Mouse (Mus musculus) heart, adult 2 months (tissue): ENCODE data around the gene Serpina16. TPM values are rescaled to one million over a fixed set of nuclear protein-coding genes. Genes with fewer than 3 reads are reported as not detected.

ENCODE experiments used
- DNase-seq, 2 experiments: peaks; one replicate each; pipeline ENCODE4 v3.0.0; 2021
- H3K27ac ChIP-seq: fragments of 200-600 bp; 2 replicates; pipeline ENCODE4 v1.8.1; 2022
- H3K27me3 ChIP-seq: fragments of 200-500 bp; 2 replicates; pipeline ENCODE4 v1.6.1; 2012; ENCODE audit warnings: mild to moderate bottlenecking, low read length, inconsistent platforms, mixed read lengths; ENCODE audit not compliant: control insufficient read depth, insufficient read depth
- H3K36me3 ChIP-seq: fragments of 200-500 bp; 2 replicates; pipeline ENCODE4 v1.6.1; 2012; ENCODE audit warnings: low read length, inconsistent platforms; ENCODE audit not compliant: control insufficient read depth, insufficient read depth
- H3K4me1 ChIP-seq: fragments of 200-500 bp; 2 replicates; pipeline ENCODE4 v1.6.1; 2011; ENCODE audit warnings: low read length; ENCODE audit not compliant: control insufficient read depth, insufficient read depth
- H3K4me3 ChIP-seq: fragments of 200-600 bp; 2 replicates; pipeline ENCODE4 v1.8.1; 2022
- H3K79me2 ChIP-seq: fragments of 200-500 bp; replicated peaks from 2 replicates; pipeline ENCODE4 v1.6.1; 2012; ENCODE audit warnings: mild to moderate bottlenecking, inconsistent platforms, low read length, moderate library complexity, mixed read lengths; ENCODE audit not compliant: control insufficient read depth, insufficient read depth
- H3K9ac ChIP-seq: fragments of 200-500 bp; 2 replicates; pipeline ENCODE4 v1.6.1; 2012; ENCODE audit warnings: low read depth, mild to moderate bottlenecking, control low read depth, inconsistent platforms, low read length, mixed read lengths
- CTCF ChIP-seq: fragments of 200-600 bp; IDR thresholded peaks from 2 replicates; pipeline ENCODE4 v1.8.1; 2022; ENCODE audit warnings: antibody characterized with exemption, mild to moderate bottlenecking, moderate library complexity
- EP300 ChIP-seq: fragments of 200-500 bp; IDR thresholded peaks from 2 replicates; pipeline ENCODE4 v1.6.1; 2011; ENCODE audit warnings: low read depth, low read length, control low read depth; ENCODE audit not compliant: insufficient read depth
- POLR2A ChIP-seq: fragments of 200-500 bp; IDR thresholded peaks from 2 replicates; pipeline ENCODE4 v1.6.1; 2011; ENCODE audit warnings: mild to moderate bottlenecking, low read depth, low read length, control low read depth; ENCODE audit not compliant: insufficient read depth
- WGBS: fragments of 180-500 bp; shearing (Covaris S2); methylation state at CpG from one replicate; pipeline ENCODE4 v1.1.7; 2018; 5-methylcytosine and 5-hydroxymethylcytosine counted together
- intact Hi-C: fragments of 180-260 bp; cut with DNase I; formaldehyde crosslinking; loops from one replicate; pipeline ENCODE4 v1.15.1; 2025
- polyA plus RNA-seq: library from polyadenylated mRNA; depleted of rRNA; stranded (reverse); fragments of >200 nt; gene quantifications from 2 replicates; pipeline ENCODE4 v1.2.3, GENCODE M21; 2012
- total RNA-seq, 2 experiments: library from RNA; stranded (reverse); gene quantifications; 2 replicates each; pipeline ENCODE4 v1.2.3; 2021

Serpina16 gene
- total and polyA plus RNA-seq, 3 experiments, result not detected

DNA sequence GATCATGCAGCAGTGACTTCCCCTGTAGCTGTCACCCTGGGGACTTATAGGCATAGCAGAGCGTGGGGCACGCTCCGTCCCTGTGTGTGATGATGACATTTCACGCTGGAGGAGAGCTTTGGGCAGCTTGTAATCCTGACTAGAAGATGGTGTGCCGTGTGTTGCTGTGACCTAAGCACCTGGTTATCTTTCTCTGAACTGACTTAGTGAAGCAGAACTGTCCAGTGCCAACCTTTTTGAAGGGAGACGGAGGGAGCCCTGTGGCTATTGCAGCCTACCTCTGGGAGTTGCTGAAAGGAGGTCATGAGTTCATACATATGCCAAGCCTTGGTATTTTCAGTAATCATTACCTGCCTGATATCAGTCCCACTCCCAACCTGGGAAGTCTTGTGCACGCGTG lies 19.5 kb upstream of the Serpina16 start, which contains the start of gene Serpina1f:
Serpina1f (minus strand) TSS at position 101 of the 400 bp plus-strand sequence.
- TF ChIP-seq POLR2A, result no peak
- no peak for DNase-seq
- no peak within 1 kb of the TSS for H3K27ac ChIP-seq
- H3K9ac ChIP-seq, result no peak within 1 kb of the TSS
- 80% methylated on average over 8 of the region's 8 CpGs for WGBS
- intact Hi-C loops, result no loop called here
- no peaks in the 10 kb centered on the region for H3K36me3 ChIP-seq
- H3K27me3 ChIP-seq, result no peaks in the 10 kb centered on the region
- no peak within 1 kb of the TSS for H3K4me3 ChIP-seq
- H3K79me2 ChIP-seq, result no peaks in the 10 kb centered on the region
- no peaks in the 10 kb centered on the region for H3K4me1 ChIP-seq

- TF ChIP-seq CTCF (no peak), EP300 (no peak), POLR2A (no peak)
- 26% methylated on average over 3 of the region's 3 CpGs for WGBS
- no peak for DNase-seq
- H3K79me2 ChIP-seq, result no peaks in the 10 kb centered on the region
- H3K27ac ChIP-seq, result no peak overlapping the region
- no peak overlapping the region for H3K9ac ChIP-seq
- intact Hi-C loops, result no loop called here
- no peaks in the 10 kb centered on the region for H3K27me3 ChIP-seq
- no peaks in the 10 kb centered on the region for H3K4me1 ChIP-seq
- no peak overlapping the region for H3K4me3 ChIP-seq
- no peaks in the 10 kb centered on the region for H3K36me3 ChIP-seq
These were observed 12.4 kb upstream of the Serpina16 start for GRCm38 (mm10) chr12:103688221-103688814.

DNA sequence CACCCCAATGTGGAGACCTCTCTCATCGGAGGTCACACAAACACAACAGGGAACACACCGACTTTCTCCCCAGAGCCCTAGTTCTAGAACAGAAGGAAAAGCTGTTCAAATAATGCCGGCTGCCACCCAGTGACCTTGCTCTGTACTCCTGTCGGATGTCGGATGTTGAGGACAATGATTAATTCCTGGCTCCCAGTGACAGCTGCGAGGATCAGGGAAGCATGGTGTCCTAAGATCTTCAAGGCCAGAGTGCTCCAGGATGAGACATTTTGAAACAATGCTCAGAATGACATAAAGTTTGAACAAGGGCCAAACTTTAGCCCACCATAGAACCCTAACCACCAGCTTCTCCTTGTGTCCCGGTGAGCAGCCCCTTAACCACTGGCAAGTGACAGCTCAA lies 11.1 kb upstream of the Serpina16 start:
- no peak for DNase-seq
- H3K36me3 ChIP-seq, result no peaks in the 10 kb centered on the region
- H3K27ac ChIP-seq, result no peak overlapping the region
- TF ChIP-seq POLR2A (no peak), CTCF (no peak), EP300 (no peak)
- H3K4me3 ChIP-seq, result no peak overlapping the region
- no peaks in the 10 kb centered on the region for H3K79me2 ChIP-seq
- no peaks in the 10 kb centered on the region for H3K27me3 ChIP-seq
- no peaks in the 10 kb centered on the region for H3K4me1 ChIP-seq
- intact Hi-C loops, result no loop called here
- 54% methylated on average over 7 of the region's 7 CpGs for WGBS
- H3K9ac ChIP-seq, result no peak overlapping the region

DNA sequence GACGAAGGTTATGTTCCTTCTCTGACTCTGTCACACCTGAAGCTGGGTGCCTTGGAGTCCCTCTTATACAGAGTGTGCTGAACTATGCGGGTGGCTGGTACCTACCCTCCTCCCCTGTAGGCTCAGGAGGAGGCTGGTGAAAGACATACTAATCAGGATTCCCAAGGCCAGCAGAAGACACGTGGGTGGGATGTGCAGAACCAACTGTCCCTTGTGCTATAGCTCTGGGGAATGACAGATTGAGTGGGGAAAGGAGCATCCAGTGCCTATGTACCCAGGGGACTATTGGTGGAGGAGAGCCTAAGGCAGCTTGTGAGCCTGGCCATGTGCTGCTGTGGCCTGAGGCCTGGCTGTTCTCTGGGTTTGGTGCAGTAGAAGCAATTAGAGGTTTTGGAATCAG lies 10.1 kb upstream of the Serpina16 start:
- 70% methylated on average over 3 of the region's 3 CpGs for WGBS
- no peak overlapping the region for H3K4me3 ChIP-seq
- TF ChIP-seq POLR2A (no peak), EP300 (no peak), CTCF (no peak)
- no peak for DNase-seq
- H3K27ac ChIP-seq, result no peak overlapping the region
- H3K9ac ChIP-seq, result no peak overlapping the region
- no peaks in the 10 kb centered on the region for H3K79me2 ChIP-seq
- no peaks in the 10 kb centered on the region for H3K27me3 ChIP-seq
- H3K36me3 ChIP-seq, result no peaks in the 10 kb centered on the region
- intact Hi-C loops, result no loop called here
- no peaks in the 10 kb centered on the region for H3K4me1 ChIP-seq

- H3K79me2 ChIP-seq, result no peaks in the 10 kb centered on the region
- no peak overlapping the region for H3K4me3 ChIP-seq
- TF ChIP-seq EP300 (no peak), CTCF (no peak), POLR2A (no peak)
- no peak overlapping the region for H3K27ac ChIP-seq
- H3K9ac ChIP-seq, result no peak overlapping the region
- no peaks in the 10 kb centered on the region for H3K4me1 ChIP-seq
- WGBS, result 53% methylated on average over 3 of the region's 3 CpGs
- no peaks in the 10 kb centered on the region for H3K36me3 ChIP-seq
- DNase-seq, result no peak
- intact Hi-C loops, result no loop called here
- H3K27me3 ChIP-seq, result no peaks in the 10 kb centered on the region
These were observed 9.4 kb upstream of the Serpina16 start for GRCm38 (mm10) chr12:103685386-103685785.

GRCm38 (mm10) chr12:103683775-103684174 lies 7.8 kb upstream of the Serpina16 start:
- Histone ChIP-seq H3K36me3 (no peaks in the 10 kb centered on the region), H3K27me3 (no peaks in the 10 kb centered on the region), H3K79me2 (no peaks in the 10 kb centered on the region), H3K9ac (no peak overlapping the region), H3K27ac (no peak overlapping the region), H3K4me1 (no peaks in the 10 kb centered on the region), H3K4me3 (no peak overlapping the region)
- TF ChIP-seq EP300 (no peak), POLR2A (no peak)
- DNase-seq, result no peak
- 42% methylated on average over 4 of the region's 4 CpGs for WGBS
- intact Hi-C loops, result no loop called here

- Histone ChIP-seq H3K9ac (no peak overlapping the region), H3K79me2 (no peaks in the 10 kb centered on the region), H3K27me3 (no peaks in the 10 kb centered on the region), H3K27ac (no peak overlapping the region), H3K4me1 (no peaks in the 10 kb centered on the region), H3K36me3 (no peaks in the 10 kb centered on the region), H3K4me3 (no peak overlapping the region)
- intact Hi-C loops, result no loop called here
- DNase-seq, result no peak
- WGBS, result 59% methylated on average over 2 of the region's 2 CpGs
- TF ChIP-seq POLR2A (no peak), EP300 (no peak), CTCF (no peak)
These were observed 5.8 kb upstream of the Serpina16 start for GRCm38 (mm10) chr12:103681739-103682138.
